Mouse (Mus musculus): Measurements from ENCODE around the gene Slc13a1. TPM values are rescaled to one million over a fixed set of nuclear protein-coding genes. Genes with fewer than 3 reads are reported as not detected.

Slc13a1 gene
- total RNA-seq, 2 experiments from 2014 or later, result not detected

GRCm38 (mm10) chr6:24076089-24076488 lies 91.8 kb downstream of the Slc13a1 start:
- no peak for DNase-seq (ENCODE audit: low spot score)

- DNase-seq (ENCODE audit: low spot score), result no peak
Measured at GRCm38 (mm10) chr6:24072804-24073203, 95.1 kb downstream of the Slc13a1 start.

- DNase-seq (ENCODE audit: low spot score), result no peak
Measured at GRCm38 (mm10) chr6:24059754-24060153, 108.1 kb downstream of the Slc13a1 start.

- DNase-seq (ENCODE audit: low spot score), result no peak
Measured at GRCm38 (mm10) chr6:24055086-24055485, 112.8 kb downstream of the Slc13a1 start.

- no peak for DNase-seq (ENCODE audit: low spot score)
Measured at GRCm38 (mm10) chr6:24054086-24054710, 113.7 kb downstream of the Slc13a1 start.

- no peak for DNase-seq (ENCODE audit: low spot score)
Measured at GRCm38 (mm10) chr6:24047014-24047770, 120.7 kb downstream of the Slc13a1 start.

- no peak for DNase-seq (ENCODE audit: low spot score)
Measured at GRCm38 (mm10) chr6:24043496-24043895, 124.4 kb downstream of the Slc13a1 start.

Small RNA genes lying within 50 kb of the gene (microRNA-seq; reads per million reads assigned to microRNA genes)
- not detected for gene Gm26386

Other genes with a start within 250 kb of the Slc13a1 start
- not detected for gene Tas2r118, start 198.0 kb downstream of the Slc13a1 start, total RNA-seq (2021)